Mouse (Mus musculus) kidney, postnatal 36 days (tissue): ENCODE data around the gene Macc1.

Experiments
- DNase-seq, 2 experiments: peaks; one replicate each; pipeline ENCODE4 v3.0.0; 2021 to 2022; ENCODE audit warnings: mixed read lengths in 2 of 2

The Macc1 gene

GRCm38 (mm10) chr12:119313970-119314369 is at the start of gene Macc1:
Macc1 (plus strand) TSS chr12:119314270.
- DNase-seq, result no peak

- no peak for DNase-seq
Measured at GRCm38 (mm10) chr12:119264506-119264905, 49.6 kb upstream of the Macc1 start.

GRCm38 (mm10) chr12:119268723-119269122 is 45.3 kb upstream of the Macc1 start:
- no peak for DNase-seq

GRCm38 (mm10) chr12:119270036-119270435 is 44.0 kb upstream of the Macc1 start:
- DNase-seq, result no peak

GRCm38 (mm10) chr12:119271964-119272363 is 42.1 kb upstream of the Macc1 start:
- DNase-seq, result peak in 1 of 2 experiments; percentile 3

- no peak for DNase-seq
Measured at GRCm38 (mm10) chr12:119273605-119274004, 40.5 kb upstream of the Macc1 start.

GRCm38 (mm10) chr12:119276282-119276681 is 37.8 kb upstream of the Macc1 start:
- DNase-seq, result no peak

GRCm38 (mm10) chr12:119291618-119292017 is 22.5 kb upstream of the Macc1 start:
- no peak for DNase-seq

- DNase-seq, result no peak
Measured at GRCm38 (mm10) chr12:119303618-119304017, 10.5 kb upstream of the Macc1 start.

- DNase-seq, result no peak
Measured at GRCm38 (mm10) chr12:119313014-119313763, 881 bp upstream of the Macc1 start.

GRCm38 (mm10) chr12:119318799-119319198 is 4.7 kb downstream of the Macc1 start:
- no peak for DNase-seq

- peak; percentile 32 to 55 for DNase-seq
Measured at GRCm38 (mm10) chr12:119325400-119325799, 11.3 kb downstream of the Macc1 start.

GRCm38 (mm10) chr12:119330644-119331043 is 16.6 kb downstream of the Macc1 start:
- DNase-seq, result no peak

- DNase-seq, result no peak
Measured at GRCm38 (mm10) chr12:119333376-119333775, 19.3 kb downstream of the Macc1 start.

- peak in 1 of 2 experiments; percentile 19 for DNase-seq
Measured at GRCm38 (mm10) chr12:119352579-119352978, 38.5 kb downstream of the Macc1 start.

- DNase-seq, result peak in 1 of 2 experiments; percentile 2
Measured at GRCm38 (mm10) chr12:119357418-119358241, 43.6 kb downstream of the Macc1 start.

GRCm38 (mm10) chr12:119358242-119358515 is 44.1 kb downstream of the Macc1 start:
- no peak for DNase-seq

- DNase-seq, result no peak
Measured at GRCm38 (mm10) chr12:119365041-119365440, 51.0 kb downstream of the Macc1 start.

GRCm38 (mm10) chr12:119369832-119370231 is 55.8 kb downstream of the Macc1 start:
- no peak for DNase-seq

GRCm38 (mm10) chr12:119372359-119372758 is 58.3 kb downstream of the Macc1 start:
- no peak for DNase-seq

- no peak for DNase-seq
Measured at GRCm38 (mm10) chr12:119376879-119377278, 62.8 kb downstream of the Macc1 start.

- DNase-seq, result no peak
Measured at GRCm38 (mm10) chr12:119381839-119382238, 67.8 kb downstream of the Macc1 start.

GRCm38 (mm10) chr12:119386243-119386642 is 72.2 kb downstream of the Macc1 start:
- DNase-seq, result no peak

GRCm38 (mm10) chr12:119386650-119387049 is 72.6 kb downstream of the Macc1 start:
- DNase-seq, result no peak
